14 mouse cellular contexts compared by ENCODE assay signal in the genomic region with DNA sequence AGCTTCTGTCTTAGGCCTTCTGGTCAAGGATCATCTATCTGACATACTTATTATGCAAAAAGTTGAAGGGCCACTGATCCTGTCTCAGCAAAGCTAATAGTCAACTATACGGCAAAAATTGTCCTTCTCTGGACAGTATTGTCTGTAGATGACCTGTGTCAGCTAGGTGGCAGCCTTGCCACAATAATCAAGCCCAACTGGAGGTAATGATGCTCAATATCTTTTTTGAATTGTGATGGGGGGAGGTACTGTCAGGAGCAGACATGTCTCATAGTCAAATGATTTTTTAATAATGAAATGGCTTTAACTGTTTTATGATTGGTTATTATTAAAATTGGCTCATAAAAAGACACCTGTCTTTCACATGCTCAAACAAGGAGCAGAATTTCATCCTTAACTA. TPM values are rescaled to one million over a fixed set of nuclear protein-coding genes. Genes with fewer than 3 reads are reported as not detected.
A peak's percentile ranks its signal among the peaks of the same experiment; 100 is the strongest.
DNase-seq lines count a peak whose midpoint lies in the region; ATAC-seq and TF ChIP-seq lines count a peak whose summit lies in the region.
"Had no signal": no experiment of that assay in that cellular context is flagged by ENCODE, and none has a peak within 500 bp of the region (broad histone marks: within the 10 kb centered on the region; RNA-seq: fewer than 3 reads in every experiment).

No protein-coding gene starts in this region.

- no peaks in the 10 kb centered on the region for H3K79me2 ChIP-seq in C2C12 (ENCODE audit: control insufficient read depth, insufficient read depth)

- H3K9ac ChIP-seq in forebrain, postnatal 0 days: no peak overlapping the region
- no peak overlapping the region for H3K9ac ChIP-seq in forebrain, embryonic 15.5 days (replicated peaks)
- H3K9ac ChIP-seq: forebrain, embryonic 12.5 days; limb, embryonic 12.5 days had no signal

- WGBS in forebrain, postnatal 0 days: 45% methylated on average over 1 of the region's 1 CpGs
- 63% methylated on average over 1 of the region's 1 CpGs for WGBS in forebrain, embryonic 15.5 days

- ATAC-seq in forebrain, postnatal 0 days: peak; percentile 70; the same call in 1 of the 2 replicates
- no peak for ATAC-seq in forebrain, embryonic 15.5 days (replicated peaks)

- H3K79me3 ChIP-seq in C2C12 (ENCODE audit: low read depth): no peaks in the 10 kb centered on the region

- no peak overlapping the region for H3ac ChIP-seq in C2C12 (ENCODE audit: control insufficient read depth, insufficient read length, low read depth)

- TF ChIP-seq CTCF in forebrain, postnatal 0 days (IDR thresholded peaks at IDR 0.05; ENCODE audit: low read depth): peak; percentile 67
- peak; percentile 65 for TF ChIP-seq CTCF in layer of hippocampus, adult 2 months (conservative IDR thresholded peaks at IDR 0.05)
- TF ChIP-seq CTCF in C2C12 (IDR thresholded peaks at IDR 0.05; ENCODE audit: control insufficient read depth, insufficient read depth, insufficient read length): peak; percentile 8
- peak; percentile 21; the same call in 1 of the 2 replicates for TF ChIP-seq CTCF in brain, embryonic 14.5 days (IDR thresholded peaks at IDR 0.05; ENCODE audit: borderline replicate concordance, extremely low read depth, insufficient read depth, insufficient read length)

- no peaks in the 10 kb centered on the region for H3K27me3 ChIP-seq in forebrain, postnatal 0 days (ENCODE audit: insufficient read depth, low read length)
- H3K27me3 ChIP-seq in forebrain, embryonic 15.5 days: no peaks in the 10 kb centered on the region
- no peaks in the 10 kb centered on the region for H3K27me3 ChIP-seq in C2C12 (ENCODE audit: control insufficient read depth, insufficient read depth, insufficient read length)
- H3K27me3 ChIP-seq: forebrain, embryonic 12.5 days; limb, embryonic 12.5 days had no signal

- peak; percentile 46 for DNase-seq in forebrain, postnatal 0 days
- DNase-seq in layer of hippocampus, adult 2 months (ENCODE audit: low spot score in 2 of 2): no peak
- DNase-seq in layer of hippocampus, postnatal 25 days (ENCODE audit: extremely low spot score in 1 of 2, low spot score in 1 of 2): no peak
- DNase-seq in brain, embryonic 14.5 days (ENCODE audit: low read depth): peak; percentile 42
- no peak for DNase-seq in testis, postnatal 10 days (ENCODE audit: low spot score)
- DNase-seq in right cerebral cortex, adult 2 months (ENCODE audit: low spot score in 2 of 2): no peak
- DNase-seq: thymus, adult 2 months had no signal

- H3K9me3 ChIP-seq in forebrain, postnatal 0 days (ENCODE audit: low read length): no peaks in the 10 kb centered on the region
- no peaks in the 10 kb centered on the region for H3K9me3 ChIP-seq in forebrain, embryonic 15.5 days
- H3K9me3 ChIP-seq: forebrain, embryonic 12.5 days; limb, embryonic 12.5 days had no signal

- H3K4me2 ChIP-seq in forebrain, postnatal 0 days (ENCODE audit: low read depth): no peak overlapping the region
- H3K4me2 ChIP-seq in forebrain, embryonic 15.5 days (replicated peaks): no peak overlapping the region
- H3K4me2 ChIP-seq: forebrain, embryonic 12.5 days; limb, embryonic 12.5 days had no signal

- no peaks in the 10 kb centered on the region for H3K4me1 ChIP-seq in forebrain, postnatal 0 days (ENCODE audit: insufficient read depth)
- no peaks in the 10 kb centered on the region for H3K4me1 ChIP-seq in forebrain, embryonic 15.5 days
- H3K4me1 ChIP-seq: forebrain, embryonic 12.5 days; limb, embryonic 12.5 days had no signal

- no peak overlapping the region for H3K4me3 ChIP-seq in forebrain, postnatal 0 days (ENCODE audit: low read depth, low read length)
- no peak overlapping the region for H3K4me3 ChIP-seq in forebrain, embryonic 15.5 days
- H3K4me3 ChIP-seq in layer of hippocampus, adult 2 months: no peak overlapping the region
- H3K4me3 ChIP-seq in C2C12 (ENCODE audit: insufficient read depth, poor library complexity, severe bottlenecking): no peak overlapping the region
- H3K4me3 ChIP-seq: forebrain, embryonic 12.5 days; limb, embryonic 12.5 days had no signal

- no peak for TF ChIP-seq POLR2A in brain, embryonic 14.5 days (IDR thresholded peaks at IDR 0.05; ENCODE audit: borderline replicate concordance, extremely low read depth, insufficient read depth, insufficient read length, poor library complexity, severe bottlenecking)

- H3K27ac ChIP-seq in forebrain, postnatal 0 days (ENCODE audit: low read depth, low read length): no peak overlapping the region
- H3K27ac ChIP-seq in forebrain, embryonic 15.5 days (replicated peaks): no peak overlapping the region
- H3K27ac ChIP-seq in layer of hippocampus, adult 2 months: no peak overlapping the region
- H3K27ac ChIP-seq: forebrain, embryonic 12.5 days; limb, embryonic 12.5 days had no signal

- no peaks in the 10 kb centered on the region for H3K36me3 ChIP-seq in forebrain, postnatal 0 days (ENCODE audit: insufficient read depth)
- no peaks in the 10 kb centered on the region for H3K36me3 ChIP-seq in forebrain, embryonic 15.5 days
- no peaks in the 10 kb centered on the region for H3K36me3 ChIP-seq in C2C12 (ENCODE audit: control insufficient read depth, insufficient read depth)
- H3K36me3 ChIP-seq: forebrain, embryonic 12.5 days; limb, embryonic 12.5 days had no signal

TF ChIP-seq in C2C12, 6 proteins besides CTCF, POLR2A, EP300 and RAD21:
- no peak for TF ChIP-seq MYOD1 (IDR thresholded peaks at IDR 0.05; ENCODE audit: control insufficient read depth, insufficient read length, low read depth)
- TF ChIP-seq CEBPB (IDR thresholded peaks at IDR 0.05; ENCODE audit: low read depth): no peak
- TF ChIP-seq FOSL1 (IDR thresholded peaks at IDR 0.05; ENCODE audit: insufficient read depth, low read length, poor library complexity, severe bottlenecking): no peak
- TF ChIP-seq MYOG (IDR thresholded peaks at IDR 0.05; ENCODE audit: control insufficient read depth, extremely low read depth, insufficient read length): no peak

RNA-seq across cellular contexts. Expression of gene Vmn1r40, which starts 23.1 kb away (rescaled TPM):
- not detected in 2 replicates for total RNA-seq in forebrain, postnatal 0 days (2014; rRNA removed)
- polyA plus RNA-seq in forebrain, postnatal 0 days (2015; fragmentation: Nextera tagmentation; extraction: Ambion mirVana): not detected in 2 replicates
- not detected in 2 replicates for polyA plus RNA-seq in forebrain, embryonic 15.5 days (2015; fragmentation: Nextera tagmentation; extraction: Ambion mirVana)
- not detected for total RNA-seq in layer of hippocampus, adult 2 months (2021)
- total RNA-seq in layer of hippocampus, postnatal 25 days (2021): not detected
- not detected for polyA plus RNA-seq in C2C12 (2012; fragmentation: generic; extraction: Trizol)
- polyA plus RNA-seq in brain, embryonic 14.5 days (2012; rRNA removed): 0.05 TPM in 1 of 2 replicates, not detected in the other
- total RNA-seq: hematopoietic stem cell, adult 5-6 weeks had no signal
- polyA plus RNA-seq: embryonic facial prominence, embryonic 11.5 days; forebrain, embryonic 12.5 days; gonadal fat pad, adult 2 months; limb, embryonic 12.5 days; thymus, adult 2 months had no signal

RNA-seq across cellular contexts. Expression of gene Txnrd3, which starts 40.4 kb away (rescaled TPM):
- total RNA-seq in forebrain, postnatal 0 days (2014; rRNA removed): 21.2 and 24.2 TPM in 2 replicates
- polyA plus RNA-seq in forebrain, postnatal 0 days (2015; fragmentation: Nextera tagmentation; extraction: Ambion mirVana): 20.1 and 21.4 TPM in 2 replicates
- 11.7 and 12.1 TPM in 2 replicates for polyA plus RNA-seq in forebrain, embryonic 15.5 days (2015; fragmentation: Nextera tagmentation; extraction: Ambion mirVana)
- 1 to 10 TPM; 3.6 to 3.9 TPM for total RNA-seq in layer of hippocampus, adult 2 months (2021)
- total RNA-seq in layer of hippocampus, postnatal 25 days (2021): 1 to 10 TPM; 4.0 to 4.1 TPM
- polyA plus RNA-seq in C2C12 (2012; fragmentation: generic; extraction: Trizol): 5.7 TPM
- 9.6 and 11.0 TPM in 2 replicates for polyA plus RNA-seq in brain, embryonic 14.5 days (2012; rRNA removed)

RNA-seq across cellular contexts. Expression of gene Vmn1r41, which starts 56.3 kb away (rescaled TPM):
- not detected in 2 replicates for total RNA-seq in forebrain, postnatal 0 days (2014; rRNA removed)
- not detected in 2 replicates for polyA plus RNA-seq in forebrain, postnatal 0 days (2015; fragmentation: Nextera tagmentation; extraction: Ambion mirVana)
- polyA plus RNA-seq in forebrain, embryonic 15.5 days (2015; fragmentation: Nextera tagmentation; extraction: Ambion mirVana): not detected in 2 replicates
- total RNA-seq in layer of hippocampus, adult 2 months (2021): not detected
- not detected for total RNA-seq in layer of hippocampus, postnatal 25 days (2021)
- not detected for polyA plus RNA-seq in C2C12 (2012; fragmentation: generic; extraction: Trizol)
- polyA plus RNA-seq in brain, embryonic 14.5 days (2012; rRNA removed): not detected in 2 replicates
- total RNA-seq: hematopoietic stem cell, adult 5-6 weeks had no signal
- polyA plus RNA-seq: embryonic facial prominence, embryonic 11.5 days; forebrain, embryonic 12.5 days; gonadal fat pad, adult 2 months; limb, embryonic 12.5 days; thymus, adult 2 months had no signal

Comparison
In these comparisons a context has a peak if more than half of its experiments do, and no peak if none do; other contexts are left out.
1. DNase-seq: peak in forebrain, postnatal 0 days (single experiment) and brain, embryonic 14.5 days (single experiment); none in layer of hippocampus, adult 2 months (0 of 2), layer of hippocampus, postnatal 25 days (0 of 2), testis, postnatal 10 days (single experiment) and right cerebral cortex, adult 2 months (0 of 2).
2. CTCF ChIP-seq: peak in every context shown above with its lines; median percentile 67 in forebrain, postnatal 0 days; 65 in layer of hippocampus, adult 2 months; 21 in brain, embryonic 14.5 days; 8 in C2C12.